In genomic region chr7:27460477-27460876, GRCm38 (mm10) we compare ENCODE assay signal across 20 mouse cellular contexts. TPM values are rescaled to one million over a fixed set of nuclear protein-coding genes. Genes with fewer than 3 reads are reported as not detected.
"Had no signal": no experiment of that assay in that cellular context is flagged by ENCODE, and none has a peak within 500 bp of the region (broad histone marks: within the 10 kb centered on the region; RNA-seq: fewer than 3 reads in every experiment).

No protein-coding gene starts in this region.

- H3K9ac ChIP-seq: liver, embryonic 14.5 days; midbrain, embryonic 13.5 days; neural tube, embryonic 13.5 days had no signal

- H3K27me3 ChIP-seq: megakaryocyte, embryonic 14.5 days; midbrain, embryonic 13.5 days; neural tube, embryonic 13.5 days had no signal

- H3K27ac ChIP-seq: macrophage; midbrain, embryonic 13.5 days; neural tube, embryonic 13.5 days; stomach, postnatal 0 days had no signal

- H3K36me3 ChIP-seq: midbrain, embryonic 13.5 days; neural tube, embryonic 13.5 days had no signal

- H3K4me3 ChIP-seq: megakaryocyte, embryonic 14.5 days; midbrain, embryonic 13.5 days; myocyte; neural tube, embryonic 13.5 days had no signal

- H3K4me1 ChIP-seq: midbrain, embryonic 13.5 days; neural tube, embryonic 13.5 days had no signal

- DNase-seq: kidney, adult 18-20 months; kidney, adult 9 months; kidney, postnatal 14 days; kidney, postnatal 4 days; lung, adult 2 months; thymus, adult 2 months; thymus, postnatal 14 days; thymus, postnatal 4 days had no signal

- H3K9me3 ChIP-seq: megakaryocyte, embryonic 14.5 days; midbrain, embryonic 13.5 days; neural tube, embryonic 13.5 days had no signal

- ATAC-seq: inflammation-experienced regulatory T-cells, adult 6 months; intestine, embryonic 16.5 days; midbrain, embryonic 13.5 days; midbrain, embryonic 16.5 days had no signal

- H3K4me2 ChIP-seq: midbrain, embryonic 13.5 days; neural tube, embryonic 13.5 days had no signal

RNA-seq across cellular contexts. Expression of gene Sptbn4, which starts 13.0 kb away (rescaled TPM):
- total RNA-seq: monocyte, adult 5-6 weeks; neutrophil, adult 5-6 weeks had no signal
